Mouse (Mus musculus): ENCODE measurements around the gene Psma2. TPM values are rescaled to one million over a fixed set of nuclear protein-coding genes. Genes with fewer than 3 reads are reported as not detected.

The Psma2 gene
- 81.8 and 102 TPM in 2 replicates for polyA plus RNA-seq (2012; rRNA removed)

DNA sequence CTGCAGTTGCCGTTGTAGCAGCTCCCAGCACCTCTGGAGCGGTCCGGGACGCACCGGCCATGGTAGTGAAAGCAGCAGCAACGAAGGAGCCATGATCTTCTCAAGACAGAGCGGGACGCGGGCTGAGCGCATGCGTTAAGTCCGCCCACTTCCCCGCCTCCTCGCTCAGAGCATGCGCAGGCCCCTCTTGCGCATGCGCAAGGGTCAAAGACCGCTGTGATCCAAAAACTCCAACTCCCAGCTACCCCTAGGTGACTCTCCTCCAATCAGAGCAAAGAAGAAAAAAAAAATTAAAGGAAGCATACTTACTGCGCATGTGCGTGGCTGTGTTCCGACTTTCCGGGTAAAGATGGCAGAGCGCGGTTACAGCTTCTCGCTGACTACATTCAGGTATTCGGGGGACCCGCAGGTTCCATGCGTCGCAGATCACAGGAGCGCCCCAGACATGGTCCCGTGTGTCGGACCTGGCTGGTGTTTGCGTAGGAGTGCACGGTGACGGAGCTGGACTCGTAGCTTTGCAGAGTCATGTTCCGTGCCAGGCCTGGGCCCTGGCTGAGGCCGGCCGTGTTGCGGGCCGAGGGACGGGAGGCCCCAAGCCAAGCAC is at the start of gene Psma2, which contains the start of gene Mrpl32:
Gene Psma2 (plus strand): TSS at position 315 of the 604 bp plus-strand sequence.
Gene Mrpl32 (minus strand): TSS at position 240 of the 604 bp plus-strand sequence.
- DNase-seq (ENCODE audit: low read depth): peak; percentile 100
- TF ChIP-seq CTCF (IDR thresholded peaks at IDR 0.05; ENCODE audit: borderline replicate concordance, extremely low read depth, insufficient read depth, insufficient read length) (no peak), POLR2A (IDR thresholded peaks at IDR 0.05; ENCODE audit: borderline replicate concordance, extremely low read depth, insufficient read depth, insufficient read length, poor library complexity, severe bottlenecking) (peak; percentile 53; the same call in 1 of the 2 replicates)

DNA sequence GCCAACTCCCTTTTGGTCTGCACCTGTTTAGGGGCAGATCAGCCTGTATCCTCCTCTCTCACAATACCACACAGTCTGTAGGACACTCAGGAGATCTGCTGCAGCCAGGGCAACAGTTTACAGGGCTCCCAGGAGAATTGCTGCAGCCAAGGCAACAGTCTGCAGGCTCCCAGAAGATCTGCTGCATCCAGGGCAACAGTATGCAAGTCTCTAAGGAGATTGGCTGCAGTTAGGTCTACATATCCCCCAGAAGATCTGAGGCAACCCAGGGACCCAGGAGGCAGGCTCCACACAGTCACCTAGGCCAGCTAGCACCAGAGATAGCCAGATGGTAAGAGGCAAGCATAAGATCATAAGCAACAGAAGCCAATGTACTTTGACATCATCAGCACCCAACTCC is 38.9 kb upstream of the Psma2 start:
- no peak for TF ChIP-seq POLR2A (IDR thresholded peaks at IDR 0.05; ENCODE audit: borderline replicate concordance, extremely low read depth, insufficient read depth, insufficient read length, poor library complexity, severe bottlenecking)
- no peak for TF ChIP-seq CTCF (IDR thresholded peaks at IDR 0.05; ENCODE audit: borderline replicate concordance, extremely low read depth, insufficient read depth, insufficient read length)

GRCm38 (mm10) chr13:14580392-14580791 is 32.6 kb upstream of the Psma2 start:
- no peak for TF ChIP-seq POLR2A (IDR thresholded peaks at IDR 0.05; ENCODE audit: borderline replicate concordance, extremely low read depth, insufficient read depth, insufficient read length, poor library complexity, severe bottlenecking)
- TF ChIP-seq CTCF (IDR thresholded peaks at IDR 0.05; ENCODE audit: borderline replicate concordance, extremely low read depth, insufficient read depth, insufficient read length): no peak
- no peak for DNase-seq (ENCODE audit: low read depth)

More for the DNA sequence above, 38.9 kb upstream of the Psma2 start:
- DNase-seq (ENCODE audit: low read depth): no peak

DNA sequence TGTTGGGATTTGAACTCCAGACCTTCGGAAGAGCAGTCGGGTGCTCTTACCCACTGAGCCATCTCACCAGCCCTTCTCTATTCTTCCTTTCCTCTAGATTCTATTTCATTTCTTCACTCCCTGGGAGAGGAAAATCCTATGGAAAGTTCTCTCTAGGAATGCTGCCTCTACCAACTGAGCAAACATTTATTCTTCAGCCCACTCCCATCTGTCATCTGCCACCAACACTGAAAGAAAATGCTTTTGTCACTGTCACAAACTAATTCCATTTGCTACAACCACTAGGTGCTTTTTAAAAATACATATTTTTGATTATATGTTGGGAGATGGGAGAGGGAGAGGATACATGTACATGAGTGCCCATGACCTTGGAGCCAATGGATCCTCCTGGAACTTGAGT is 10.3 kb upstream of the Psma2 start:
- TF ChIP-seq CTCF (IDR thresholded peaks at IDR 0.05; ENCODE audit: borderline replicate concordance, extremely low read depth, insufficient read depth, insufficient read length): no peak
- DNase-seq (ENCODE audit: low read depth): no peak

DNA sequence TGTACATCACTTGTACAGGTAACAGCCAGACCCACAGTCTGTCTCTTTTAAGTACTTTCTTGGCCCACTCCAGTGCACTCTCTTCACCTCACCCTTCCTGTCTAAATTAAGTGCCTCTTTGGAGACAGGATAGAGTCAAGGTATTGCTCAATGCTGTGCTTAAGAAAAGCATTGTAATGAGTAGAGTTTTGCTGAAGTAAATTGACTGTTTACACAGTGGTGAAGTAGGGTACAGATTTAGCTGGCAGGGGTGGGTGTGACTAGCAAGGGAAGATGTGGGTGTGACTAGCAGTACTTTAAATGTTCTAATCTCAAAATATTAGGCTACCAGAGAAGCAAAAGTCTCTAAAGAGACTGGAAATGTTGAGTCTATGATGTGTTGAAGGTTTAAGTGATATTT is 5.4 kb upstream of the Psma2 start:
- no peak for TF ChIP-seq POLR2A (IDR thresholded peaks at IDR 0.05; ENCODE audit: borderline replicate concordance, extremely low read depth, insufficient read depth, insufficient read length, poor library complexity, severe bottlenecking)
- TF ChIP-seq CTCF (IDR thresholded peaks at IDR 0.05; ENCODE audit: borderline replicate concordance, extremely low read depth, insufficient read depth, insufficient read length): no peak

GRCm38 (mm10) chr13:14612463-14612862 is 577 bp upstream of the Psma2 start:
- DNase-seq (ENCODE audit: low read depth): no peak
- TF ChIP-seq CTCF (IDR thresholded peaks at IDR 0.05; ENCODE audit: borderline replicate concordance, extremely low read depth, insufficient read depth, insufficient read length): no peak
- no peak for TF ChIP-seq POLR2A (IDR thresholded peaks at IDR 0.05; ENCODE audit: borderline replicate concordance, extremely low read depth, insufficient read depth, insufficient read length, poor library complexity, severe bottlenecking)

More for the DNA sequence above, 5.4 kb upstream of the Psma2 start:
- DNase-seq (ENCODE audit: low read depth): no peak

DNA sequence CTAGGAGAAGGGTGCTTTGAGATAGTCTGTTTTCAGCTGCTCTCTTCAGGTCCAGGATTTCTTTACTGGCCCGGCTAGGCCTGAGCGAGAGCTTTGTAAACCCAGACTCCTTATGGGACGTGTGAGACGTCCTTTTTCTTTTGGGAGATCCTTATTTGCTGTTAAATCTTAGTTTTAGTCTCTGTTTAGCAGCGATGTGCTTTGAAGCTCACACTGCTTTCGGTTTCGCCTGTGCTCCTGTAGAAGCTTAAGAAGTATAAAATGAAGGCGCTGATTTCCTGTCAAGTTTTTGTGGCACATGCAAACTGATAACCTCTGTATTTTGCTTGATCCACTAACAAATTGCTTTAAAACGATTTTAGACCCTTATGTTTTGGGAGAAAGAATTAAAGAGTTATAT is 513 bp downstream of the Psma2 start:
- DNase-seq (ENCODE audit: low read depth): no peak
- TF ChIP-seq CTCF (IDR thresholded peaks at IDR 0.05; ENCODE audit: borderline replicate concordance, extremely low read depth, insufficient read depth, insufficient read length) (no peak), POLR2A (IDR thresholded peaks at IDR 0.05; ENCODE audit: borderline replicate concordance, extremely low read depth, insufficient read depth, insufficient read length, poor library complexity, severe bottlenecking) (no peak)

DNA sequence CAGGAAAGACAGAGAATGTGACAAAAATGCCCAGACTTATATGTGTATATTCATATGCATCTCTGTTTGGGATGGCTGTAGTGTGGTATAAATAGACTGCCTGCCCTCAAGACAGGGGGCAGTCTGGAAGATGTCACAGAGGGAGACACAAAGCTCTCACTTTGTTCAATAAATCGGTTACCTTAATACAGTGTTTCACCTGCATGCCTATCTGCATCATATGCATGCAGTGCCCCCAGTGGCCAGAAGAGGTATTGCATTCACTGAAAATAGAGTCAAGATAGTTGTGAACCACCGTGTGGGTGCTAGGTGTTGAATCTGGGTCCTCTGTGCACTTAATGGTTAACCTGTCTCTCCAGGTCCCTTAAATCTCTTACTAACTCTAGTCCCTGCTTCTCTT is 5.7 kb downstream of the Psma2 start:
- TF ChIP-seq POLR2A (IDR thresholded peaks at IDR 0.05; ENCODE audit: borderline replicate concordance, extremely low read depth, insufficient read depth, insufficient read length, poor library complexity, severe bottlenecking) (no peak), CTCF (IDR thresholded peaks at IDR 0.05; ENCODE audit: borderline replicate concordance, extremely low read depth, insufficient read depth, insufficient read length) (peak; percentile 85; the same call in 1 of the 2 replicates)
- peak; percentile 64 for DNase-seq (ENCODE audit: low read depth)

DNA sequence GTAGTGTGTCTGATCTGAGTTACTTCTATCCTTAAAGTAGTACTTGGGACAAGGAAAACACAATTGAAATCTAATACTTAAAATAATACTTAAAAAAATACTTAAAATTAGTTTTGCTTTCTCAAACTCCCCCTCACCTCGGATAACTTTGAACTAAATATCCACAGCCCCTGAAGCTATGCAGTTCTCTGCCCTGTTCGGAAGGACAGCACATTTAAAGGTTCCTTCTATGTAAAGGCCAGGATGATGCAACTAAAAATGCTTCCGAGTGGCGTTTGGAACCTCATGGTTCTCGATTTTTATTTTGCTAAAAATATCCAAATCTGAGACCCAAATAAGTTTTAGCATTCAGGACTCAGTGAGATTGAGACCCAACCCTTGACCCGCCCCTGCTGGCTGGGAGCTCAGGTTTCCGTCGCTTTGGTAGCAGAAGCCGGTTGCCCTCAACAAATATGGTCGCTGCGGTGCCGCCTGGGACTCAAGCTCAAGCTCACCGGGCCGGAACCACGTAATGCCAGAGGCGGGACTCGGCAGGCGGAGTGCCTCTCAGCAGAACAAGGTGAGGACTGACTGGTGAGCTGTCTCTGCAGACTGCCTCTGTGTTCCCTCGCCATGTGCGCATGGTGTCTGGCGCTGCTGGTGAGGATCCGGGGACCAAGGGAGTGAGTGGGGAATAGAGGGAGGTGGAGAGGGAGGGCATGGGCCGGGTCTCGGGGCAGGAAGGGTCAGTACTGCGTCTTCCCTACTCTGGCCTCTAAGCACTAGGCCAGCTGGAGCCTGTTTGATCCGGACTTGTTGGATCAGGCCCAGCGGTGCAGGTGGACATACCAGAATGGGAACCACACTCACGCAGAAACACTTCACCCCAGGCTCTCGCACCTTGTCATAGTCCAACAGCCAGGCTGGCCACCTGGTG is 16.9 kb downstream of the Psma2 start, which contains the start of gene AW209491:
Gene AW209491 (plus strand): TSS at position 429 of the 916 bp plus-strand sequence.
- peak; percentile 98 for DNase-seq (ENCODE audit: low read depth)
- TF ChIP-seq POLR2A (IDR thresholded peaks at IDR 0.05; ENCODE audit: borderline replicate concordance, extremely low read depth, insufficient read depth, insufficient read length, poor library complexity, severe bottlenecking) (peak; percentile 71; the same call in 1 of the 2 replicates), CTCF (IDR thresholded peaks at IDR 0.05; ENCODE audit: borderline replicate concordance, extremely low read depth, insufficient read depth, insufficient read length) (0 out of 2 replicates have a peak, but pooled peaks have one; percentile 21)

DNA sequence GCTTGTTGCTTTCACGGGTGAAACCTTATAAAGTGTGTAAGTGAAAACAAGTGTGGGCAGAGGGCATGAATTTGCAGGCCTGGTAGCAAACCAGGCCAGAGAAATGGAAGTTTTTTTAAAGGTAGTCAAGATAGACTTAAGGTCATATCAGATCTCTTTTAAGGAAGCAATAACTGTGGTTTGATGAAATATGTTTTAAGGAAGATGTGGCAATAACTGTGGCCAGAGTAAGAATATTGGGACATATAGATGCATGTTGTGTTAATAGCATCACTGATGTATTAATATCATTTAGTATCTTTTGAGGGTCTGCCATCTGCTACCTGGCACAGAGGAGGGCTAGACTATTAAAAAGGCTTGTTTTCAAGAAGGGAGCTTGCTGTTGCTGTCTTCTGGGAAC is 27.0 kb downstream of the Psma2 start:
- TF ChIP-seq POLR2A (IDR thresholded peaks at IDR 0.05; ENCODE audit: borderline replicate concordance, extremely low read depth, insufficient read depth, insufficient read length, poor library complexity, severe bottlenecking): no peak
- DNase-seq (ENCODE audit: low read depth): no peak

DNA sequence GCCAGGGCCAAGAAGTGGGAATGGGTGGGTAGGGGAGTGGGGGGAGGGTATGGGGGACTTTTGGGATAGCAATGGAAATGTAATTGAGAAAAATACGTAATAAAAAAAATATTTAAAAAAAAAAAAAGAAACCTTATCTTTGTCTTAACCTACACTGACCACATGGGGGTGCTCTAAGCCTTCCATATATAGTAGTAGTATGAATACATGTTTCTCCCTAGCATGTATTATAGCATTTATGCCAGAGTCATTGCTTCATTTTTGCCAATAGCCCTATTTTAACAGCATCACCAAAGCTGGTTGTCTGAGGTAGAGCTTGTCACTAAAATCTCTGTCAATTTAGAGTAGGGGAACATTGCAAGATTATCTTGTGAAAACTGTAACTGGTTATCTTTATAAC is 36.3 kb downstream of the Psma2 start:
- peak; percentile 74 for DNase-seq (ENCODE audit: low read depth)
- no peak for TF ChIP-seq POLR2A (IDR thresholded peaks at IDR 0.05; ENCODE audit: borderline replicate concordance, extremely low read depth, insufficient read depth, insufficient read length, poor library complexity, severe bottlenecking)
- no peak for TF ChIP-seq CTCF (IDR thresholded peaks at IDR 0.05; ENCODE audit: borderline replicate concordance, extremely low read depth, insufficient read depth, insufficient read length)
